Mouse (Mus musculus) layer of hippocampus, adult 11-12 months (tissue): ENCODE measurements around the gene Fbxo44.

Source experiments
- DNase-seq: peaks from one replicate; pipeline ENCODE4 v3.0.0; 2022; ENCODE audit warnings: low spot score

Fbxo44 gene

GRCm38 (mm10) chr4:148165551-148165950 lies 5.3 kb upstream of the Fbxo44 start:
- DNase-seq: no peak

DNA sequence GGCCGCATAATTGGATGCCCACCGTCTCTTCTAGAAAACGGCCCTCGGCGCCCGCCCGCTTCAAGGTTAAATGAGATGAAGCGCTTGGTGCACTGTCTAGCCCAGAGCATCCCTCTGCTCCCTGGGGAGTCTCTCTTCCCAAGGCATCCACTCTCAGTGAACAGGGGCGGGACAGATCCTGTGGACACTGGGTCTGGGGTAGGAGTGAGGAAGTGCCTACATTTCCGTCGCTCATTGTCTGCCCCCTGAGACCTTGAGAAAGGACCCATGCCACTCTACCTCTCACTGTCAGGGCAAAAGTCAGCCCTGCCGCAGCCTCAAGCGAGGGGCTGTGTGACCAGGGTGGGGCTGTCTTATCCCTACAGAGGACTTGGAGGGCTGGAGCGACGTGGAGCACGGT lies 4.2 kb upstream of the Fbxo44 start:
- no peak for DNase-seq

GRCm38 (mm10) chr4:148164002-148164439 lies 3.7 kb upstream of the Fbxo44 start:
- peak; percentile 82 for DNase-seq

DNA sequence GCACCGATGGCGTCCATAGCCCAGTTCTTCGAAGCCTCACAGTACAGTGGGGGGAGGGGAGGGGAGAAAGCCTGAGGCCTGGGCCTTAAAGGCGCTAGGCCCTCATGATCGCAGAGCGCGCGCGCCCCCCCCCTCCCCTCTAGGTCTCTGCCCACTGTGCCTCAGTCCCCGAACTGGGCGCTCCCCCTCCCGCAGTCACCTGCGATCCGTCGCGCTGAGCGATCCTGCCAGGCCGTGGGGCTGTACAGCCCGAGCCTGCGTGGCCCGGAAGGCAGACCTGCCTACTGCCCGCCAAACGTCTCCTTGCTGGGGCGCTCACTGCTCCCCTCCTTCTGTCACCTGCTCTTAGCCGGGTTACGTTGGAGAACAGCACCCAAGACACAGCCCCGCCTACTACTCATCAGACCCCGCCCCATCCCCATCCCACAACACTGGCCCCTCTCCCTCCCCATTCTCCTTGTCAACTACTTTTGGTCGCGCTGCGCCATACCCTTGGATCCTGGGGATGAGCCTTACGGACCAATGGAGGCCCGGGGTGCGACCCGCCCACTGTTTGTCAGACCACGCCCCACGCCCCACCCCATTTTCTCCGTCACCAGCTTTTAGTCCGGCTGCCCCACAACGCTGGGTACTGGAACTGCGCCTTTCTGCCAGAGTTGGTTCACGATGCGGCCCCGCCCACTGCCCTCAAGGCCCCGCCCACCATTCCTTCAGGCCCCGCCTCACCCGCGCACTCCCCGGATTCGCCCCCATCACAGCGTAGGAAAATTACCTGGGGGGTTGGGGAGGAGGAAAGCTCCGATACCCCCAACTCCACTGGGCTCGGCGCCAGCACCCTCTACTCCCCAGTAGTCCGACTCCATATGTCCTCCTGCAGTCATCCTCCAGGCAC lies 492 bp downstream of the Fbxo44 start:
- peak; percentile 99 for DNase-seq

- DNase-seq: peak; percentile 63
Measured at GRCm38 (mm10) chr4:148158436-148159348, 1.6 kb downstream of the Fbxo44 start.

GRCm38 (mm10) chr4:148154982-148155381 lies 5.3 kb downstream of the Fbxo44 start:
- DNase-seq: peak; percentile 75

DNA sequence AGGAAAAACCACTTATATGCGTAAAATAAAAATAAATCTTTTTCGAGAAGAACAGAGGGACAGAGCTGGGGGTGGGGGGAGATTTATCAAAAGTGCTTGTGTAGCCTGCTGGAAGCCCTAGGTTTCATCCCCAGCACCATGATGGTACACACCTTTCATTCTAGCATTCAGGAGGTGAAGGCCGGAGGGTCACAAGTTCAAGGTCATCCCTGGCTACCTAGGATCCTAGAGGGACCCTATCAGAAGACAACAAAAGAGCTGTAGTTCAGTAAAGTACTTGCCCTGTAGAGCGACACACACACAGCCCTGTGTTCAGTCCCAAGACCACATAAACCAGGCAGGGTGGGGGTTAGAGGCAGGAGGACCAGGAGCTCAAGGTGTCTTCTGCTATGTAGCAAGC lies 6.3 kb downstream of the Fbxo44 start:
- DNase-seq: no peak

GRCm38 (mm10) chr4:148152547-148152946 lies 7.7 kb downstream of the Fbxo44 start:
- no peak for DNase-seq

DNA sequence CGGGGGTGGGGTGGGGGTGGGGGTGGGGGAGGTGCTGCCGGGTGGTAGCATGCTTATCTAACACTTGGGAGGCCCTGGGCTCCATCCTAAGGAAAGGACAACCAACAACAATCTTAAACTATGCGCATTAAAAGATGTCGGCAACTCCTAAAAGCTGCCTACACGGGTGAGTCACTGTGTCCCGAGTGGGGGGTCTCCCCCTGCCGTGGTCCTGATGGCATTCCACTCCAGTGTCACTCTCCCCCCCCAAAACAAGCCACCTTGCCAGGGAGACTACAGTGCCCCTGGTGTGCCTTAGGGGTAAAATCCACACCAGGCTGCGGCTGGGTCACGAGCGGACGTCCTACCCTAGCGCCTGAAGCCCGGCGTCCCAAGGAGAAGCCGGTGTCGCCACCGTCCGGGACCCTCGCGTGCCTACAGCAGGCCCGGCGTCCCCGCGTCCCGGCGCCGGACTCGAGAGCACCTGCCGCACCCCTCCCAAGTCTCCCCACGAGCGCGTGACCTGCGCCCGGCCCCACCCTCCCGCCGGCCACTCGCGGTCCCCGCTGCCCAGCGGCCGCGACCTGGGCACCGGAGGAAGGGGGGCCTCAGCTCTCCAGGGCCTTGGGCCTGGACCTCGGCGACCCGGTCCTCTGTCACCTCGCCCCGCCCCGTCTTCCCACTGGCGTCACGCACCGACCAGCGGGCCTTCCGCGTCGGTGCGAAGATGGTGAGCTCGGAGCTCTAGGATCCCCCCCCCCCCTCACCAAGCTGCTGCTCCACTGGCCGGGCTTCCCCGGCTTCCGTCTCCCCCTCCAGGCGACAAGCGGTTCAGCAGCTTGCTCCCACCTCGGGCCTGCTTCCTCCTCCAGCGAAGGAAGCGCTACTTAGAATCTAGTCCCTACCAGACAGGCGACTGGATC lies 8.8 kb downstream of the Fbxo44 start, which contains the start of gene Fbxo6:
Gene Fbxo6, minus strand, starts transcription at position 874 of the 902 bp plus-strand sequence.
- DNase-seq: peak; percentile 84

DNA sequence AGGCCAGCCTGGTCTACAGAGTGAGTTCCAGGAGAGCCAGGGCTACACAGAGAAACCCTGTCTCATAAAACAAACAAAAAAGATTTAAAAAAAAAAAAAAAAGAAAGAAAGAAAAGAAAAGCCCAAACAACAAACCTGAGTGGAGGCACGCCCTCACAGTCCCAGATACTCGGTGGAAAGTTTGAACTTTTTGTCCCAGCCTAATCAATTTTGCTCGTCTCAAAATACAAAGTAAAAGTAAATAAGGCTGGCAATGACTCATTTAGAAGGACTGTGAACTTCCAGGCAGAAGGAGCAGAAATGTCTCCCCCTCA lies 9.4 kb downstream of the Fbxo44 start:
- no peak for DNase-seq

DNA sequence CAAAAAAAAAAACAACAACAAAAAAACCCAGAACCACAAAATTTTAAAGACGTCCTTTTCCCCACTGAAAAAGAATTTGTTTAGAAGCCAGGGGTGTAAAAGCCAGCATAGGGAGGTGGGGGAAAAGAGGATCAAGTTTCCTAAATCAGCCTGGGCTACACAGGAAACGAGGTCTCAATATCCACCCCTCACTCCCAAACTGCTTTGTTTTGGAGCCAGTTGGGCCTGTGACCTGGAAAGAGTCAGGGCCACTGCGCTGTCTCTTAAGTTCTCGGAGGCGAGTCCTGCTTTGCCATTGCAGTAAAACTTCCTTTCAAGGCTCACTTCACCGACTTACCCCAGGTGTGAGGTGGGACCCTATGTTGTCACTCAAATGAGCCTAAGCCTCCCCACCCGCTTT lies 10.0 kb downstream of the Fbxo44 start:
- no peak for DNase-seq

- no peak for DNase-seq
Measured at GRCm38 (mm10) chr4:148149540-148149939, 10.7 kb downstream of the Fbxo44 start.

DNA sequence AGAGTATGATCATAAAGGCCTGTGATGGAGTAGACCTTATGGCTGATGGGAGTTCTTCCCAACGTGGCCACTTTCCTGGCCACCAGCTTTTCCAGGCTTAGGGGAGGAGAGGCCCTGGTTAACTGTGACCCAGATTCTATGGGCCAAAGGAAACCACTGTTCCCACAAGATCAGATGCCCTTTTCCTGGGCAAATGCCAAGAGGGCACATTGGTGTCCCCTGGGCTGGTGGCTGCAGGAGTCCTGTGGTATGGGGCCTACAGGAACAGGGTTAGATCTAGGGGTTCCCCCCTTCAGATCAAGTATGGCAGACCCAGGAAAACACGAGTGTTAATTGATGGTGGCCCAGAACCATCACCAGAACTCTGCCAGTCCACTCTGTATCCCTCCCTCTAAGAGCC lies 12.6 kb downstream of the Fbxo44 start:
- DNase-seq: no peak

GRCm38 (mm10) chr4:148143721-148144120 lies 16.6 kb downstream of the Fbxo44 start:
- DNase-seq: no peak

DNA sequence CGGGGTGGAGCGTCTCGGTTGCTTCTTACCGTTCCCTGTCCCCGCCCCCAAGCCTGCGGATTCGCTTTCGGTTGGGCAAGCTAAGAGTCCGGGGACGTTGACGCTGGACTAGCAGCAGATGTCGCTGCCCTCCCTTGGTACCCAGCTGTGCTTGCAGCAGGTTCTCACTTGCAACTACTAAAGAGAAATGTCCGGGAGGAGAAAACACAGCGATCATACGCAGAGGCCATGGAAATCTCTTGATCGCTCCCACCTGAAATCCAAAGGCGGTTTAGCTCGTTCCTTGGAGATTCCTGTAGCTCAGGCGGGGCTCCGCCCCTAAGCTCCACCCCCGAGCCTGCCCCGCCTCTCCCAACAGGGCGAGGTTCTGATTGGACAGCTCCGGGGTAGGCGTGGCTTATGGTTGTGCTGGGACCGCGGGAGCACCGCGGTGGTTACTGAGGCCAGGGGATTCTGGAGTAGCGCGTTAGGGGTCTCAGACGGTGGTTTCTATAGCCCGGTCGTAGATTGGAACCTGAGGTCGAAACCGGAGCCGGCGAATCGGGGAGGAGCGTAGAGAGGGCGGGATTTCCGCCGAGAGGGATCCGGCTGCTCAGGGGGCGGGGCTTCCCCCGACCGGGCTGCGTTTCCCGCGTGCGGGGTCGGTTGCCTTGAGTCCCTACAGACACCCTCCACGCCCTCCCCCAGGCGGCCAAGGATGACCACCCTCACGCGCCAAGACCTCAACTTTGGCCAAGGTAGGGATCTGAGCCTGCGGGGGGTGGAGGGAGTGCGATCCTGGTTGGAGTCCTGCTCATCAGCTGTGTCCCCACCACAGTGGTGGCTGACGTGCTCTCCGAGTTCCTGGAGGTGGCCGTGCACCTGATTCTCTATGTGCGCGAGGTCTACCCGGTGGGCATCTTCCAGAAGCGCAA lies 19.9 kb downstream of the Fbxo44 start:
- peak; percentile 93 for DNase-seq

GRCm38 (mm10) chr4:148139767-148140097 lies 20.6 kb downstream of the Fbxo44 start:
- DNase-seq: no peak

- no peak for DNase-seq
Measured at GRCm38 (mm10) chr4:148137503-148137902, 22.8 kb downstream of the Fbxo44 start.

DNA sequence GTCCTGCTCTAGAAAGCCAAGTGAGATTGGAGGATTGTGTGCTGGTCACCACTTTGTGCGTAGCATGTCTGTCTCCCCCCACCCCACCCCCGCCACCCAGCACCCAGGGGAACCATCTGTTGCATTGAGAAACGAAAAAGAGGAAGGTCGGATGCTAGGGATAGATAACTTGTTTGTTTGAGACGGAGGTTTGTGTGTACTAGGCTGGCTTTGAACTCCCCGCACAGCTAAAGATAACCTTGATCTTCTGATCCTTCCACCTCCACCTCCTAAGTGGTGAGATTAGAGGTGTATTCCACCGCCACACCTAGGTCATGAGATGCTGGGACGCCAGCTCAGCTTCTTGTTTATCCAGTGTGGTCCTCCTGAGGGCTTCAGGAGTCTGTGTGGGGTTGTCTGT lies 25.3 kb downstream of the Fbxo44 start:
- no peak for DNase-seq

- DNase-seq: no peak
Measured at GRCm38 (mm10) chr4:148131497-148132081, 28.7 kb downstream of the Fbxo44 start.
